9 mouse cellular contexts compared by ENCODE assay signal in genomic region chr4:66768762-66769161, GRCm38 (mm10). TPM values are rescaled to one million over a fixed set of nuclear protein-coding genes. Genes with fewer than 3 reads are reported as not detected.
DNase-seq lines count a peak whose midpoint lies in the region; TF ChIP-seq lines count a peak whose summit lies in the region.
"Had no signal": no experiment of that assay in that cellular context is flagged by ENCODE, and none has a peak within 500 bp of the region (broad histone marks: within the 10 kb centered on the region; RNA-seq: fewer than 3 reads in every experiment).

No protein-coding gene starts in this region.

- TF ChIP-seq CTCF in lung, adult 2 months (IDR thresholded peaks at IDR 0.05; ENCODE audit: insufficient read depth, low read length), result peak; percentile 46

- WGBS in lung, adult 2 months, result 23% methylated on average over 4 of the region's 4 CpGs

- no peaks in the 10 kb centered on the region for H3K4me1 ChIP-seq in lung, adult 2 months (ENCODE audit: control insufficient read depth, insufficient read depth, low read length)
- H3K4me1 ChIP-seq: embryonic facial prominence, embryonic 13.5 days had no signal

- DNase-seq in urinary bladder, adult 2 months (ENCODE audit: low spot score), result peak; percentile 22
- DNase-seq in urinary bladder, postnatal 4 days (ENCODE audit: low spot score in 2 of 2), result no peak
- peak; percentile 77 for DNase-seq in cerebellum, adult 9-11 months
- DNase-seq in frontal cortex, postnatal 14 days (ENCODE audit: low spot score in 2 of 2), result peak; percentile 37 to 73
- peak; percentile 60 to 67 for DNase-seq in kidney, postnatal 4 days
- DNase-seq in lung, adult 2 months, result peak; percentile 37
- DNase-seq in retina, embryonic 14.5 days (ENCODE audit: low spot score), result peak; percentile 78
- DNase-seq in thymus, postnatal 14 days, result no peak

- no peak overlapping the region for H3K4me3 ChIP-seq in lung, adult 2 months (replicated peaks; ENCODE audit: extremely low read depth, low read depth, low read length)
- H3K4me3 ChIP-seq: embryonic facial prominence, embryonic 13.5 days had no signal

- no peak for TF ChIP-seq POLR2A in lung, adult 2 months (IDR thresholded peaks at IDR 0.05; ENCODE audit: borderline replicate concordance, extremely low read depth, low read depth, low read length)

RNA-seq across cellular contexts. Expression of gene Tlr4, which starts 58.6 kb away (rescaled TPM):
- polyA plus RNA-seq in urinary bladder, adult 2 months (2012; rRNA removed), result 6.3 and 7.2 TPM in 2 replicates
- polyA plus RNA-seq in lung, adult 2 months (2012; rRNA removed), result 3.2 and 3.7 TPM in 2 replicates

Comparison
In these comparisons a context has a peak if more than half of its experiments do, and no peak if none do; other contexts are left out.
1. DNase-seq: peak in urinary bladder, adult 2 months (single experiment), cerebellum, adult 9-11 months (single experiment), frontal cortex, postnatal 14 days (2 of 2), kidney, postnatal 4 days (2 of 2), lung, adult 2 months (single experiment) and retina, embryonic 14.5 days (single experiment); none in urinary bladder, postnatal 4 days (0 of 2) and thymus, postnatal 14 days (single experiment).